Mouse (Mus musculus) layer of hippocampus, postnatal 10 days (tissue): ENCODE data around the gene Stradb. TPM values are rescaled to one million over a fixed set of nuclear protein-coding genes. Genes with fewer than 3 reads are reported as not detected.

Experiments
- DNase-seq, 2 experiments: peaks; one replicate each; pipeline ENCODE4 v3.0.0; 2021; ENCODE audit warnings: low spot score in 2 of 2
- long read RNA-seq: library from polyadenylated mRNA; stranded (forward); transcript quantifications from one replicate; pipeline ENCODE4 v2.0.0, GENCODE M21; 2023
- total RNA-seq, 2 experiments: library from RNA; stranded (reverse); gene quantifications; 2 replicates each; pipeline ENCODE4 v1.2.3; 2021

The Stradb gene
- total RNA-seq, result 10 to 100 TPM; 59.5 to 65.8 TPM
- long read RNA-seq, transcript Stradb-201 (12 exons, 2,960 nt), result major isoform, 47 of 57 reads
- long read RNA-seq, partial matches to known transcripts, result 2 of 57 reads
- long read RNA-seq, other reads (novel, unspliced or antisense), result 3 of 57 reads

- DNase-seq, result peak; percentile 90 to 93
Measured at GRCm38 (mm10) chr1:58973366-58974221, at the start of gene Stradb, which contains the start of gene Trak2. Stradb (plus strand) TSS chr1:58973522. Trak2 (minus strand) TSS chr1:58973430.

- DNase-seq, result no peak
Measured at GRCm38 (mm10) chr1:58926664-58927063, 46.7 kb upstream of the Stradb start.

- no peak for DNase-seq
Measured at GRCm38 (mm10) chr1:58936746-58937605, 36.3 kb upstream of the Stradb start.

GRCm38 (mm10) chr1:58937606-58938099, 35.7 kb upstream of the Stradb start:
- no peak for DNase-seq

- no peak for DNase-seq
Measured at GRCm38 (mm10) chr1:58945523-58945922, 27.8 kb upstream of the Stradb start.

- DNase-seq, result no peak
Measured at GRCm38 (mm10) chr1:58945960-58946670, 27.2 kb upstream of the Stradb start.

- DNase-seq, result no peak
Measured at GRCm38 (mm10) chr1:58946718-58947117, 26.6 kb upstream of the Stradb start.

- no peak for DNase-seq
Measured at GRCm38 (mm10) chr1:58949561-58950106, 23.7 kb upstream of the Stradb start.

GRCm38 (mm10) chr1:58950899-58951648, 22.2 kb upstream of the Stradb start:
- DNase-seq, result no peak

- no peak for DNase-seq
Measured at GRCm38 (mm10) chr1:58951841-58952240, 21.5 kb upstream of the Stradb start.

GRCm38 (mm10) chr1:58952526-58952925, 20.8 kb upstream of the Stradb start:
- DNase-seq, result no peak

GRCm38 (mm10) chr1:58952997-58953396, 20.3 kb upstream of the Stradb start:
- no peak for DNase-seq

- no peak for DNase-seq
Measured at GRCm38 (mm10) chr1:58953686-58954434, 19.5 kb upstream of the Stradb start.

GRCm38 (mm10) chr1:58954578-58955410, 18.5 kb upstream of the Stradb start:
- no peak for DNase-seq

GRCm38 (mm10) chr1:58955716-58956115, 17.6 kb upstream of the Stradb start:
- DNase-seq, result no peak

GRCm38 (mm10) chr1:58956229-58956628, 17.1 kb upstream of the Stradb start:
- no peak for DNase-seq

GRCm38 (mm10) chr1:58957931-58958330, 15.4 kb upstream of the Stradb start:
- no peak for DNase-seq
